Mouse (Mus musculus): ENCODE measurements at regions not wholly inside any gene's neighbourhood (a gene's known extent, or its start where the extent isn't known, plus 50 kb on each side); places are given as distances from the start of the nearest gene placed in this dataset.

- TF ChIP-seq POLR2A (IDR thresholded peaks at IDR 0.05; ENCODE audit: low read depth, low read length) = no peak
- no peak for TF ChIP-seq CTCF (IDR thresholded peaks at IDR 0.05; ENCODE audit: borderline replicate concordance, insufficient read depth, low read length)
Observed at GRCm38 (mm10) chr8:7088123-7088522, 1572.9 kb downstream of the Efnb2 start.

Measured in embryonic fibroblast, embryonic 13.5 days (primary cell).